Mouse (Mus musculus) MEL (cell line): ENCODE measurements around the gene Ptx4. TPM values are rescaled to one million over a fixed set of nuclear protein-coding genes. Genes with fewer than 3 reads are reported as not detected.

Experiments
- DNase-seq: peaks from one replicate; pipeline ENCODE4 v3.0.0; 2011; ENCODE audit warnings: low read depth, low spot score
- H3K27ac ChIP-seq: 2 replicates; pipeline ENCODE4 v1.5.1; 2012; ENCODE audit warnings: low read depth, mild to moderate bottlenecking, control low read depth, low read length, moderate library complexity; ENCODE audit not compliant: control insufficient read depth
- H3K27me3 ChIP-seq, 2 experiments: fragments of 150-350 bp in 1 of 2; sonication (generic) in 1 of 2; 2 replicates each; pipeline ENCODE4 v1.6.1; 2012; ENCODE audit warnings: low read length in 2 of 2, mild to moderate bottlenecking in 2 of 2, improper control_type of control experiment in 1 of 2, moderate library complexity in 1 of 2; ENCODE audit not compliant: insufficient read depth in 2 of 2, control insufficient read depth in 1 of 2
- H3K36me3 ChIP-seq, 2 experiments: 2 replicates each; pipeline ENCODE4 v1.6.1; 2012 to 2014; ENCODE audit warnings: low read length in 2 of 2, improper control_type of control experiment in 1 of 2, inconsistent platforms in 1 of 2, mild to moderate bottlenecking in 1 of 2; ENCODE audit not compliant: insufficient read depth in 2 of 2, control insufficient read depth in 1 of 2
- H3K4me1 ChIP-seq, 2 experiments: fragments of 150-350 bp in 1 of 2; sonication (generic) in 1 of 2; 2 replicates each; pipeline ENCODE4 v1.6.1; 2012; ENCODE audit warnings: low read length in 2 of 2, improper control_type of control experiment in 1 of 2, mild to moderate bottlenecking in 1 of 2; ENCODE audit not compliant: insufficient read depth in 2 of 2, control insufficient read depth in 1 of 2
- H3K4me3 ChIP-seq, 2 experiments: fragments of 150-350 bp in 1 of 2; sonication (generic) in 1 of 2; 2 replicates each; pipeline ENCODE4 v1.5.1; 2012; ENCODE audit warnings: low read depth in 2 of 2, low read length in 2 of 2, mild to moderate bottlenecking in 2 of 2, moderate library complexity in 2 of 2, control low read depth in 1 of 2, improper control_type of control experiment in 1 of 2; ENCODE audit not compliant: control insufficient read depth in 1 of 2, insufficient read depth in 1 of 2
- H3K79me2 ChIP-seq: 2 replicates; pipeline ENCODE4 v1.6.1; 2012; ENCODE audit warnings: mild to moderate bottlenecking, low read length, moderate library complexity; ENCODE audit not compliant: control insufficient read depth, poor library complexity, insufficient read depth
- H3K9ac ChIP-seq: 2 replicates; pipeline ENCODE4 v1.6.1; 2012; ENCODE audit warnings: low read depth, mild to moderate bottlenecking, control low read depth, low read length, moderate library complexity; ENCODE audit not compliant: control insufficient read depth, poor library complexity, severe bottlenecking
- H3K9me3 ChIP-seq: fragments of 150-350 bp; sonication (generic); replicated peaks from 2 replicates; pipeline ENCODE4 v1.6.1; 2012; ENCODE audit warnings: mild to moderate bottlenecking, low read length, improper control_type of control experiment, moderate library complexity; ENCODE audit not compliant: insufficient read depth
- BHLHE40 ChIP-seq: IDR thresholded peaks from 2 replicates; pipeline ENCODE4 v1.6.1; 2012; ENCODE audit warnings: low read depth, mild to moderate bottlenecking, inconsistent platforms, low read length, improper control_type of control experiment, borderline replicate concordance
- CHD2 ChIP-seq: IDR thresholded peaks from 2 replicates; pipeline ENCODE4 v1.6.1; 2011; ENCODE audit warnings: low read length, improper control_type of control experiment
- CTCF ChIP-seq, 3 experiments: IDR thresholded peaks in 2 of 3; conservative IDR thresholded peaks in 1 of 3; 2 replicates each; pipeline ENCODE4 v1.5.1; 2011 to 2012; ENCODE audit warnings: low read length in 3 of 3, low read depth in 2 of 3, mild to moderate bottlenecking in 2 of 3, improper control_type of control experiment in 1 of 3, inconsistent platforms in 1 of 3, mixed read lengths in 1 of 3, moderate library complexity in 1 of 3; ENCODE audit not compliant: control insufficient read depth in 1 of 3, insufficient read depth in 1 of 3, poor library complexity in 1 of 3, severe bottlenecking in 1 of 3
- ELF1 ChIP-seq: IDR thresholded peaks from 2 replicates; pipeline ENCODE4 v1.6.1; 2014; ENCODE audit warnings: low read depth, mild to moderate bottlenecking, inconsistent platforms, low read length, improper control_type of control experiment, moderate library complexity
- ETS1 ChIP-seq: IDR thresholded peaks from 2 replicates; pipeline ENCODE4 v1.6.1; 2012; ENCODE audit warnings: low read depth, mild to moderate bottlenecking, inconsistent platforms, low read length, improper control_type of control experiment, moderate library complexity
- GATA1 ChIP-seq: IDR thresholded peaks from 2 replicates; pipeline ENCODE4 v1.6.1; 2011; ENCODE audit warnings: low read depth, low read length, improper control_type of control experiment
- HCFC1 ChIP-seq: IDR thresholded peaks from 2 replicates; pipeline ENCODE4 v1.6.1; 2012; ENCODE audit warnings: low read depth, mild to moderate bottlenecking, inconsistent platforms, low read length, improper control_type of control experiment, moderate library complexity
- MAZ ChIP-seq: IDR thresholded peaks from 2 replicates; pipeline ENCODE4 v1.6.1; 2012; ENCODE audit warnings: low read depth, mild to moderate bottlenecking, inconsistent platforms, low read length, improper control_type of control experiment
- MEF2A ChIP-seq: IDR thresholded peaks from 2 replicates; pipeline ENCODE4 v1.6.1; 2014; ENCODE audit warnings: low read depth, mild to moderate bottlenecking, inconsistent platforms, low read length, improper control_type of control experiment; ENCODE audit not compliant: poor library complexity, insufficient replicate concordance, severe bottlenecking; ENCODE audit errors: extremely low read depth
- MYB ChIP-seq: IDR thresholded peaks from 2 replicates; pipeline ENCODE4 v1.6.1; 2011; ENCODE audit warnings: mild to moderate bottlenecking, low read depth, low read length, improper control_type of control experiment
- POLR2A ChIP-seq, 2 experiments: IDR thresholded peaks; 2 replicates each; pipeline ENCODE4 v1.6.1; 2011 to 2012; ENCODE audit warnings: low read length in 2 of 2, mild to moderate bottlenecking in 2 of 2, control low read depth in 1 of 2, improper control_type of control experiment in 1 of 2, low read depth in 1 of 2, moderate library complexity in 1 of 2; ENCODE audit not compliant: control insufficient read depth in 1 of 2, insufficient read depth in 1 of 2, poor library complexity in 1 of 2
- POLR2AphosphoS2 ChIP-seq: IDR thresholded peaks from 2 replicates; pipeline ENCODE4 v1.6.1; 2011; ENCODE audit warnings: low read length, improper control_type of control experiment
- POLR2AphosphoS5 ChIP-seq: IDR thresholded peaks from 2 replicates; pipeline ENCODE4 v1.6.1; 2012; ENCODE audit warnings: low read depth, borderline replicate concordance, mild to moderate bottlenecking, inconsistent platforms, low read length, moderate library complexity, mixed read lengths
- RAD21 ChIP-seq: IDR thresholded peaks from 2 replicates; pipeline ENCODE4 v1.6.1; 2011; ENCODE audit warnings: mild to moderate bottlenecking, low read depth, low read length, improper control_type of control experiment
- SMC3 ChIP-seq: IDR thresholded peaks from 2 replicates; pipeline ENCODE4 v1.6.1; 2011; ENCODE audit warnings: low read depth, low read length, improper control_type of control experiment
- TCF12 ChIP-seq: IDR thresholded peaks from 2 replicates; pipeline ENCODE4 v1.6.1; 2014; ENCODE audit warnings: low read depth, mild to moderate bottlenecking, inconsistent platforms, low read length, improper control_type of control experiment, moderate library complexity
- USF1 ChIP-seq: IDR thresholded peaks from 2 replicates; pipeline ENCODE4 v1.6.1; 2014; ENCODE audit warnings: low read depth, mild to moderate bottlenecking, inconsistent platforms, low read length, improper control_type of control experiment, moderate library complexity
- USF2 ChIP-seq, 2 experiments: IDR thresholded peaks; 2 replicates each; pipeline ENCODE4 v1.6.1; 2011 to 2012; ENCODE audit warnings: improper control_type of control experiment in 2 of 2, low read length in 2 of 2, borderline replicate concordance in 1 of 2, inconsistent platforms in 1 of 2, low read depth in 1 of 2, mild to moderate bottlenecking in 1 of 2; ENCODE audit not compliant: insufficient read depth in 1 of 2
- ZMIZ1 ChIP-seq: IDR thresholded peaks from 2 replicates; pipeline ENCODE4 v1.6.1; 2012; ENCODE audit warnings: low read depth, mild to moderate bottlenecking, inconsistent platforms, low read length, improper control_type of control experiment, moderate library complexity
- polyA plus RNA-seq, 2 experiments: library from polyadenylated mRNA; stranded (reverse) in 1 of 2; unstranded in 1 of 2; fragments of >175 nt in 1 of 2; fragments of >200 nt in 1 of 2; gene quantifications; 2 replicates each; pipeline versions ENCODE4 v1.2.1 to v1.2.4; 2012; ENCODE audit warnings: low replicate concordance in 2 of 2, low read depth in 1 of 2; ENCODE audit not compliant: insufficient read length in 2 of 2, insufficient read depth in 1 of 2, missing spikeins in 1 of 2
- total RNA-seq: library from RNA; depleted of rRNA; stranded (reverse); fragments of 300-350 nt; gene quantifications from 2 replicates; pipeline ENCODE4 v1.2.3, GENCODE M21; 2012

Gene Ptx4
- total and polyA plus RNA-seq, 3 experiments: not detected

- Histone ChIP-seq H3K27me3 (no peaks in the 10 kb centered on the region), H3K9ac (no peak overlapping the region), H3K4me1 (0 out of 4 replicates have a peak, but pooled peaks cover 0 to 4% of the 10 kb centered on the region in 2 experiments)
- no peak for DNase-seq
- TF ChIP-seq POLR2AphosphoS5 (no peak), BHLHE40 (no peak), HCFC1 (no peak), MAZ (no peak), SMC3 (no peak), ELF1 (no peak), ZMIZ1 (no peak)
- TF ChIP-seq, all 39 proteins: peak for 0
- Histone ChIP-seq H3K27ac (no peak overlapping the region), H3K9me3 (no peaks in the 10 kb centered on the region), H3K4me3 (no peak overlapping the region), H3K79me2 (no peaks in the 10 kb centered on the region), H3K36me3 (no peaks in the 10 kb centered on the region)
Observed at GRCm38 (mm10) chr17:25163387-25163786, 42.8 kb downstream of the Ptx4 start.

- no peaks in the 10 kb centered on the region for H3K27me3 ChIP-seq
- H3K27ac ChIP-seq: no peak overlapping the region
- H3K4me1 ChIP-seq: 0 out of 4 replicates have a peak, but pooled peaks cover 0 to 4% of the 10 kb centered on the region in 2 experiments
- no peaks in the 10 kb centered on the region for H3K79me2 ChIP-seq
- H3K4me3 ChIP-seq: no peak overlapping the region
- no peak for DNase-seq
- TF ChIP-seq MEF2A (no peak), POLR2AphosphoS2 (no peak), USF1 (no peak), ZMIZ1 (no peak), ELF1 (no peak), GATA1 (no peak), CTCF (IDR thresholded peaks at IDR 0.05 in 2 of 3, conservative IDR thresholded peaks at IDR 0.05 in 1 of 3; ENCODE audit: control insufficient read depth in 1 of 3, insufficient read depth in 1 of 3, low read depth in 2 of 3, low read length in 3 of 3, poor library complexity in 1 of 3, severe bottlenecking in 1 of 3) (no peak)
- H3K9me3 ChIP-seq: no peaks in the 10 kb centered on the region
- no peak overlapping the region for H3K9ac ChIP-seq
- H3K36me3 ChIP-seq: no peaks in the 10 kb centered on the region
Observed at GRCm38 (mm10) chr17:25164770-25165169, 44.2 kb downstream of the Ptx4 start.

GRCm38 (mm10) chr17:25165970-25166671 lies 45.6 kb downstream of the Ptx4 start:
- H3K9ac ChIP-seq: no peak overlapping the region
- H3K79me2 ChIP-seq: no peaks in the 10 kb centered on the region
- H3K27me3 ChIP-seq: no peaks in the 10 kb centered on the region
- TF ChIP-seq ETS1 (no peak), ELF1 (no peak), CTCF (IDR thresholded peaks at IDR 0.05 in 2 of 3, conservative IDR thresholded peaks at IDR 0.05 in 1 of 3; ENCODE audit: control insufficient read depth in 1 of 3, insufficient read depth in 1 of 3, low read depth in 2 of 3, low read length in 3 of 3, poor library complexity in 1 of 3, severe bottlenecking in 1 of 3) (no peak), RAD21 (no peak), USF2 (IDR thresholded peaks at IDR 0.05; ENCODE audit: borderline replicate concordance in 1 of 2, insufficient read depth in 1 of 2, low read depth in 1 of 2, low read length in 2 of 2) (no peak), POLR2AphosphoS5 (no peak), TCF12 (no peak), ZMIZ1 (no peak), POLR2AphosphoS2 (no peak), MYB (no peak), GATA1 (no peak), POLR2A (IDR thresholded peaks at IDR 0.05; ENCODE audit: control insufficient read depth in 1 of 2, insufficient read depth in 1 of 2, low read depth in 1 of 2, low read length in 2 of 2, poor library complexity in 1 of 2) (no peak), CHD2 (no peak)
- TF ChIP-seq, all 39 proteins: peak for 0
- 0 out of 4 replicates have a peak, but pooled peaks cover 0 to 4% of the 10 kb centered on the region in 2 experiments for H3K4me1 ChIP-seq
- no peak overlapping the region for H3K27ac ChIP-seq
- H3K4me3 ChIP-seq: no peak overlapping the region
- H3K9me3 ChIP-seq: no peaks in the 10 kb centered on the region
- no peaks in the 10 kb centered on the region for H3K36me3 ChIP-seq
- DNase-seq: no peak
